Comparison of ENCODE assay signal across 26 mouse cellular contexts in the genomic region with DNA sequence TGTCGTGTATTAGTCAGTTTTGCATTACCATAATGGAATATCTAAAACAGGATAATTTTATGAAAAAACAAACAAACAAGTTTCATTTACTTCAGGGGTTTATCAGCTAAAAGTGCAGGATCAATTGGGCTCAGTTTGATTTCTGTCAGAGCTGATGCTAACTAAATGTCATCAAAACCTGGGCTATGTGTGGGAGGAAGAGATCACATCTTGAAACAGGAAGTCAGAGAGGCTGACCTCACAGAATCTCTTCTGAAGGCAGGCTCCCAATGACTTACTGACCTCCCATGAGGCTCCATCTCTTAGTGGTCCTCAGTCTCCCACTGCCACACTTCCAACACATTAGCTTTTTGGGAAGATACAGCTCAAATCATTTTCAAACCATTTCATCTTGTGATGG.
A peak's percentile ranks its signal among the peaks of the same experiment; 100 is the strongest.
DNase-seq lines count a peak whose midpoint lies in the region; ATAC-seq lines count a peak whose summit lies in the region.
"Had no signal": no experiment of that assay in that cellular context is flagged by ENCODE, and none has a peak within 500 bp of the region (broad histone marks: within the 10 kb centered on the region; RNA-seq: fewer than 3 reads in every experiment).

No protein-coding gene starts in this region.

- H3K27me3 ChIP-seq in splenic B cell, adult 2 months (ENCODE audit: control insufficient read depth, insufficient read depth, low read length, poor library complexity, severe bottlenecking) = no peaks in the 10 kb centered on the region
- H3K27me3 ChIP-seq: CH12.LX; forebrain, embryonic 13.5 days; heart, embryonic 13.5 days; intestine, embryonic 15.5 days; Patski had no signal

- H3K36me3 ChIP-seq in splenic B cell, adult 2 months (ENCODE audit: control insufficient read depth, insufficient read depth, low read length, poor library complexity, severe bottlenecking) = no peaks in the 10 kb centered on the region
- H3K36me3 ChIP-seq: forebrain, embryonic 10.5 days; heart, embryonic 13.5 days; intestine, embryonic 15.5 days had no signal

- DNase-seq in CD4-positive helper T cell, adult 2 months (ENCODE audit: low read depth, low spot score) = peak; percentile 39
- DNase-seq in splenic B cell, adult 2 months (ENCODE audit: low read depth, low spot score) = peak; percentile 40
- no peak for DNase-seq in gastrocnemius, postnatal 4 days (ENCODE audit: low spot score in 2 of 2)
- DNase-seq in lung, adult 18-20 months = no peak
- DNase-seq in frontal cortex, postnatal 25 days (ENCODE audit: low spot score in 2 of 2) = no peak
- DNase-seq: adrenal gland, postnatal 10 days; adrenal gland, postnatal 36 days; B cell, adult 2 months; cerebellum, adult 18-20 months; cerebellum, adult 9-10 months; cerebellum, postnatal 14 days; gastrocnemius, postnatal 10 days; gastrocnemius, postnatal 36 days; heart, adult 18-20 months; heart, postnatal 14 days; heart, postnatal 4 days had no signal

- ATAC-seq in CD4-positive, CD25-positive, alpha-beta regulatory T cell, adult 4 months = peak; percentile 38
- peak; percentile 37; the same call in 1 of the 2 replicates for ATAC-seq in monocyte, adult 5-6 weeks (replicated peaks; ENCODE audit: insufficient number of reproducible peaks, low FRiP score, low TSS enrichment, poor library complexity, severe bottlenecking)
- ATAC-seq: forebrain, embryonic 13.5 days; forebrain, embryonic 16.5 days; hindbrain, postnatal 0 days; intestine, embryonic 15.5 days; Patski had no signal

Comparison
In these comparisons a context has a peak if more than half of its experiments do, and no peak if none do; other contexts are left out.
1. DNase-seq: peak in CD4-positive helper T cell, adult 2 months (single experiment) and splenic B cell, adult 2 months (single experiment); none in gastrocnemius, postnatal 4 days (0 of 2), lung, adult 18-20 months (0 of 2) and frontal cortex, postnatal 25 days (0 of 2).